Comparison of ENCODE assay signal across 20 mouse cellular contexts in the genomic region with DNA sequence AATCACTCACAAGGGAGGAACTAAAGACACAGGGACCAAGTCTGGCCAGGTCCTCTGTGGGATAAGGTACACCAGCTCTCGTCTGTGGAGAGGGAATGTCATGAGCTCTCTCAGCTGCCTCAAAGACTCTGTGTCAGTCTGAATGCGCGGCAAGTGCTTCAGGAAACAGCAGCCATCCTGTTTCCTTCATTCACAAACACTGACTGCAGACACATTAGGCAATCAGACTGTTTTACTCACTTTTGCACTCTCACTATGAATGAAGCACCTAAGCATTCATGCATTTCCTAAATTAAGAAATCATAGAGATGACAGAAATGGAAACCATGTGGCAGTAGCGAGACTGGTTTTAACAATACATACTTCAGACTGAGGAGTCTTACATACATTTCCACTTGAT. TPM values are rescaled to one million over a fixed set of nuclear protein-coding genes. Genes with fewer than 3 reads are reported as not detected.
DNase-seq lines count a peak whose midpoint lies in the region; ATAC-seq and TF ChIP-seq lines count a peak whose summit lies in the region.
"Had no signal": no experiment of that assay in that cellular context is flagged by ENCODE, and none has a peak within 500 bp of the region (broad histone marks: within the 10 kb centered on the region; RNA-seq: fewer than 3 reads in every experiment).

No protein-coding gene starts in this region.

- peaks cover 62% of the 10 kb centered on the region for H3K36me3 ChIP-seq in liver, embryonic 12.5 days
- H3K36me3 ChIP-seq in liver, embryonic 11.5 days (ENCODE audit: control insufficient read depth, insufficient read depth, low read length) = peaks cover 25% of the 10 kb centered on the region

- no peak for TF ChIP-seq CTCF in olfactory bulb, adult 2 months (IDR thresholded peaks at IDR 0.05; ENCODE audit: insufficient read depth, low read depth, low read length)

- TF ChIP-seq POLR2A in olfactory bulb, adult 2 months (IDR thresholded peaks at IDR 0.05; ENCODE audit: insufficient read depth, low read depth, low read length) = no peak

- ATAC-seq in liver, embryonic 12.5 days = no peak
- ATAC-seq in liver, embryonic 11.5 days (replicated peaks; ENCODE audit: low FRiP score) = no peak
- peak; percentile 33; the same call in 1 of the 2 replicates for ATAC-seq in common myeloid progenitor, adult 5-6 weeks (replicated peaks; ENCODE audit: low read depth, poor library complexity, severe bottlenecking)
- ATAC-seq: forebrain, embryonic 13.5 days; midbrain, embryonic 15.5 days had no signal

- peaks cover 71% of the 10 kb centered on the region for H3K4me1 ChIP-seq in liver, embryonic 12.5 days
- peaks cover 38% of the 10 kb centered on the region for H3K4me1 ChIP-seq in liver, embryonic 11.5 days (replicated peaks; ENCODE audit: control insufficient read depth, insufficient read depth, low read length)
- peaks cover 11% of the 10 kb centered on the region for H3K4me1 ChIP-seq in olfactory bulb, adult 2 months (ENCODE audit: control insufficient read depth, insufficient read depth, low read length)

- H3K9ac ChIP-seq in liver, embryonic 12.5 days = no peak overlapping the region
- no peak overlapping the region for H3K9ac ChIP-seq in liver, embryonic 11.5 days (ENCODE audit: low read depth, low read length)
- H3K9ac ChIP-seq: forebrain, embryonic 13.5 days; heart, embryonic 13.5 days; hindbrain, embryonic 14.5 days; lung, embryonic 14.5 days; midbrain, embryonic 15.5 days; neural tube, embryonic 13.5 days had no signal

- no peak overlapping the region for H3K4me2 ChIP-seq in liver, embryonic 12.5 days
- H3K4me2 ChIP-seq in liver, embryonic 11.5 days = no peak overlapping the region
- H3K4me2 ChIP-seq: forebrain, embryonic 13.5 days; hindbrain, embryonic 14.5 days; lung, embryonic 14.5 days; midbrain, embryonic 15.5 days; neural tube, embryonic 13.5 days had no signal

- no peak for DNase-seq in liver, embryonic 11.5 days (ENCODE audit: low spot score)
- DNase-seq in A20 (ENCODE audit: low read depth, low spot score) = peak; percentile 66
- no peak for DNase-seq in right cerebral cortex, postnatal 14 days
- no peak for DNase-seq in ovary, postnatal 10 days (ENCODE audit: low spot score)
- DNase-seq: adrenal gland, postnatal 14 days; cerebellum, adult 8-10 months; cerebellum, postnatal 36 days; kidney, postnatal 36 days; lung, embryonic 14.5 days; right cerebral cortex, adult 18-20 months had no signal

- peak overlapping the region; percentile 65 for H3K27ac ChIP-seq in liver, embryonic 12.5 days
- H3K27ac ChIP-seq in liver, embryonic 11.5 days (ENCODE audit: low read depth, low read length) = no peak overlapping the region
- 0 out of 2 replicates have a peak overlapping the region, but pooled peaks have one; percentile 13 for H3K27ac ChIP-seq in olfactory bulb, adult 2 months (ENCODE audit: insufficient read depth, low read depth, low read length)
- H3K27ac ChIP-seq: forebrain, embryonic 13.5 days; hindbrain, embryonic 14.5 days; left cerebral cortex, adult 2 months; midbrain, embryonic 15.5 days; neural tube, embryonic 13.5 days had no signal

- no peaks in the 10 kb centered on the region for H3K27me3 ChIP-seq in liver, embryonic 12.5 days (replicated peaks)
- H3K27me3 ChIP-seq in liver, embryonic 11.5 days (replicated peaks; ENCODE audit: control insufficient read depth, insufficient read depth, low read length) = no peaks in the 10 kb centered on the region
- H3K27me3 ChIP-seq: forebrain, embryonic 13.5 days; heart, embryonic 13.5 days; midbrain, embryonic 15.5 days; neural tube, embryonic 13.5 days had no signal

- no peak overlapping the region for H3K4me3 ChIP-seq in liver, embryonic 12.5 days
- H3K4me3 ChIP-seq in liver, embryonic 11.5 days (ENCODE audit: low read depth, low read length) = no peak overlapping the region
- H3K4me3 ChIP-seq in olfactory bulb, adult 2 months (ENCODE audit: insufficient read depth, low read depth, low read length) = no peak overlapping the region
- H3K4me3 ChIP-seq: forebrain, embryonic 13.5 days; heart, embryonic 13.5 days; left cerebral cortex, adult 2 months; midbrain, embryonic 15.5 days; myocyte; neural tube, embryonic 13.5 days had no signal

- no peaks in the 10 kb centered on the region for H3K9me3 ChIP-seq in liver, embryonic 12.5 days (replicated peaks)
- H3K9me3 ChIP-seq in liver, embryonic 11.5 days (ENCODE audit: control insufficient read depth, low read length) = no peaks in the 10 kb centered on the region
- H3K9me3 ChIP-seq: forebrain, embryonic 13.5 days; heart, embryonic 13.5 days; midbrain, embryonic 15.5 days; neural tube, embryonic 13.5 days had no signal

- 53% methylated on average over 4 of the region's 4 CpGs for WGBS in liver, embryonic 12.5 days (ENCODE audit: insufficient replicate concordance)
- WGBS in liver, embryonic 11.5 days = 64% methylated on average over 4 of the region's 4 CpGs
- 62% methylated on average over 4 of the region's 4 CpGs for WGBS in olfactory bulb, adult 2 months

RNA-seq across cellular contexts. Expression of gene Tbc1d14, which starts 25.3 kb away (rescaled TPM):
- 15.4 and 15.7 TPM in 2 replicates for polyA plus RNA-seq in liver, embryonic 12.5 days (2016; fragmentation: Nextera tagmentation; extraction: Ambion mirVana)
- 26.0 and 30.2 TPM in 2 replicates for polyA plus RNA-seq in liver, embryonic 11.5 days (2014; fragmentation: Nextera tagmentation; extraction: Ambion mirVana)
- 14.1 and 14.8 TPM in 2 replicates for total RNA-seq in common myeloid progenitor, adult 5-6 weeks (2017)
- not detected in 2 replicates for polyA plus RNA-seq in olfactory bulb, adult 2 months (2012; ENCODE audit: insufficient read depth, insufficient read length, low replicate concordance, missing spikeins)
